Mouse (Mus musculus): ENCODE results near the gene Aldh3b1.
"Not testable (repeated sequence)": the region's sequence is repeated elsewhere in the genome, so short reads cannot be mapped to it uniquely, and the experiment has no call there.

Aldh3b1 gene

GRCm38 (mm10) chr19:3929211-3929941 lies at the start of gene Aldh3b1:
Gene Aldh3b1, minus strand, starts transcription at chr19:3929808.
- no peak for DNase-seq (ENCODE audit: low read depth, low spot score)

GRCm38 (mm10) chr19:3975866-3976265 lies 46.3 kb upstream of the Aldh3b1 start:
- DNase-seq (ENCODE audit: low read depth, low spot score), result no peak

DNA sequence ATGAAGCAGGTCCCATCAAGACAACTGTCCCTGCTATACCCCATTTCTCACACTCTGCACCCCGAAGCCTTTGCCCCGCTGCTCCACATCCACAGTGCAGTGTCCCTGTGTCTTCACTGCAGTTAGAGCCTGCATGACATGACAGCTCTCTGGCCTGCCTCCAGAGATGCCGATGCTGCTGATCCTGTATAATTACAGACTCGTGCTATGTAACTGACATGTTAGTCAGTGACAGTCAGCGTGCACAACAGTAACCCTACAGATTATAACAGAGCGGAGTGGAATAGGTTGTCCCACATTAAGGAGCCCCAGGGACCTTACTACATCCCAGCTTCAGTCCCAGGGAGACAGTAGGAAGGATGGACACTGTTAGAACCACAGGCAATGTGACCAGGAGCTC lies 45.0 kb upstream of the Aldh3b1 start:
- DNase-seq (ENCODE audit: low read depth, low spot score), result not testable (repeated sequence)

- no peak for DNase-seq (ENCODE audit: low read depth, low spot score)
Measured at GRCm38 (mm10) chr19:3972229-3972628, 42.6 kb upstream of the Aldh3b1 start, which contains the start of gene Aldh3b2. Gene Aldh3b2, plus strand, starts transcription at chr19:3972328.

DNA sequence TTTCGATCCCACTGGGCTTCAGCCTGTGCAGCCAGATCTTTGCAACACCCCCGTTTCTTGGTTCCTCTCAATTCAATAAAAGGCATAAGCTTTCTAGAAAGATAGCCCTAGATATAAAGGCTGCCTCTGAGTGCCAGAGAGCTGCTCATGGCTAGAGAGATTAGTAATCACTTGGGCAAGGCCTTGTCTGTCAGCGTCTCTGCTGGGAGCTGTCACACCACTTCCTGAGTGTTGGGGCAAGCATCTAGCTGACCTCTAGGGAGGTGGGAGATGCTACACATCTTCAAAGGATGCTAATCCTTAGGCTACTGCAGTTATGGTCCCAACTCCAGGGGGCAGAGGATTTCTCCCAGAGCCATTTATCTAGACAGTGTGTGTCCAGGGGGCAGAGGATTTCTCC lies 37.6 kb upstream of the Aldh3b1 start:
- no peak for DNase-seq (ENCODE audit: low read depth, low spot score)

GRCm38 (mm10) chr19:3966330-3967075 lies 36.9 kb upstream of the Aldh3b1 start:
- DNase-seq (ENCODE audit: low read depth, low spot score), result no peak

DNA sequence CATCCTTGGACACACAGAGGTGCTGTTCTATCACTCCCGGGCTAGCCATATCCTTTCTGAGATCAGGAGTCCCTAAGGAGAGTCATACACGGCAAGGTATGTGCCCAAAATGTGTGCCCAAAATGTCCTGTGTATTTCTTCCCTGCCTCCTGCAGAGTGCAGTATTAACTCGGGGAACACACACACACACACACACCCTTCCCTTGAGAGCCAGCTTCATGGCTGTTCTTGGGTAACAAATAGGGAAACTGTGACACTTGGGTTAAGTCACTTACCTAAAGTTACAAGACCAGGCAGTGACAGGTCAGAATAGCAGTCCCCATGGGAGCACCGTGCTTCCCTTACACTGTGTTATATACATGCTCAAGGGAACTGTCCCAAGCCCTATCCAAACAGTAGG lies 34.4 kb upstream of the Aldh3b1 start:
- DNase-seq (ENCODE audit: low read depth, low spot score), result no peak

DNA sequence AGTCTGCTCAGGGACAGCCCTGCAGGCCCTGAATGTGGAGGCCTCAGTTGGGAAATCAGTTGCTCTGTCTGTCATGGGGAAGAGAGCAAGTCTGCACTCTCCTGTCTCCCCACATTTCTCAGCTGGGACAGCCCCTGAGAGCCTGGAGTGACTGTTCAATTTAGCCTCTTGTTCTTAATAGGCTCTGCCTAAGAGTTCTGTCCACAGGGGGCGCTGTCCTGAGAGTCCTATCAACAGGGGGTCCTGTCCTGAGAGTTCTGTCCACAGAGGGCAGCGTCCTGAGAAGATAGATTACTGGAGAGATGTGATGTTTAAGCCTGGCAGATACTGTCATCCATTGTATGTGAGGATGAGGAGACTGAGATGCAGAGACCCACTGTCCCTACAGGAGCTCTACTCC lies 32.9 kb upstream of the Aldh3b1 start:
- no peak for DNase-seq (ENCODE audit: low read depth, low spot score)

GRCm38 (mm10) chr19:3961805-3962204 lies 32.2 kb upstream of the Aldh3b1 start:
- DNase-seq (ENCODE audit: low read depth, low spot score), result not testable (repeated sequence)

DNA sequence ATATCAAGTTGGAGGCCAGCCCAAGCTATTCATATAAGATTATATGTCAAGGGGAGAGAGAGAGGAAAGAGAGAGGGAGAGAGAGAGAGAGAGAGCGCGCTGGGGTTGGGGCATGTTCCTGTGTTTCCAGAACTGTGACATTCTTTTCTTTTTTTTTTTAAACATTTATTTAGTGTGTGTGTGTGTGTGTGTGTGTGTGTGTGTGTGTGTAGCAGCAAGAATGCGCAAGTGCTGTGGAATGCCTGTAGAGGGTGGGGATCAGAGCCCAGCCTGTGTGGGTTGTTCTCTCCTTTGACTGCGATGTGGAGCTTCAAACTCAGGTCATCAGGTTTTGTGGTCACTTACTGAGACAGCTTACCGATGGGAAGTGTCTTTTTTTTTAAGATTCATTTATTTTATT lies 30.6 kb upstream of the Aldh3b1 start:
- DNase-seq (ENCODE audit: low read depth, low spot score), result no peak

DNA sequence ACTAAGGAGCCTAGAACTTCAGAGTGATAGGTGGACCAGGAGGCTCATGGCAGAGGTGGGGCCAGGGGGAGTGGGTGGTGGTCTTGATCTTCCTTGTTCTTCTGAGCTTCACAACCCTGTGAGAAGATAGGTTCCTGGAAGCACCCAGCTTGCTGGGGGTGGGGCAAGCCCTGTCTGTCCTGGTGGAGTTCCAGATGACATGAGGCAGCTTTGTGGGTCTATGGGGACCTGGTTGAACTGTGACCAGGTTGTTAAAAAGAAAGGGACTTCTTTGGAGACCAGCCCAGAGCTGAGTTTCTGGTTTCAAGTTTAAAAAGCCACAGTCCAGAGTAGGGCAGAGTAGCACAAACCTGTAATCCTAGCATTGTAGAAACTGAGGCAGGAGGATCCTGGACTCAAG lies 29.4 kb upstream of the Aldh3b1 start:
- no peak for DNase-seq (ENCODE audit: low read depth, low spot score)

DNA sequence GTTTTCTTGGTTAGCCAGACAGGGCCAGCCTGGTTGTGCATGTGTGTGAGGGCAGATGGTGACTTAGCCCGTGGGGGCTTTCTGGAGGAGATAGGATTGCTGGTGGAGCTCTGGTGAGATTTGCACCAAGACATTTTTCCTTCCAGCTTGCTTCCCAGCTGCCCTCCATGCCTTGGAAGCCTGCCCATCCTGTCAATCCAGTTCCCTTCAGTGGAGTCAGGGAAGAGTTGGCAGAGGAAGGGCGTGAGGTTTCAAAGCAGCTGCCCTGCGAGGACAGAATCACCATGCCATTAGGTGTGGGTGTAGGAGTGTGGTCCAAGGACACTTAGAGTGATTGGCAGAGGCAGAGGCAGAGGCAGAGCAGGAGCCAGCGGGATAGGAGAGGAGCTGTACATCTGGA lies 28.9 kb upstream of the Aldh3b1 start, which contains the start of gene Aldh3b3:
Aldh3b3 (plus strand) TSS at position 176 of the 400 bp plus-strand sequence.
- no peak for DNase-seq (ENCODE audit: low read depth, low spot score)

DNA sequence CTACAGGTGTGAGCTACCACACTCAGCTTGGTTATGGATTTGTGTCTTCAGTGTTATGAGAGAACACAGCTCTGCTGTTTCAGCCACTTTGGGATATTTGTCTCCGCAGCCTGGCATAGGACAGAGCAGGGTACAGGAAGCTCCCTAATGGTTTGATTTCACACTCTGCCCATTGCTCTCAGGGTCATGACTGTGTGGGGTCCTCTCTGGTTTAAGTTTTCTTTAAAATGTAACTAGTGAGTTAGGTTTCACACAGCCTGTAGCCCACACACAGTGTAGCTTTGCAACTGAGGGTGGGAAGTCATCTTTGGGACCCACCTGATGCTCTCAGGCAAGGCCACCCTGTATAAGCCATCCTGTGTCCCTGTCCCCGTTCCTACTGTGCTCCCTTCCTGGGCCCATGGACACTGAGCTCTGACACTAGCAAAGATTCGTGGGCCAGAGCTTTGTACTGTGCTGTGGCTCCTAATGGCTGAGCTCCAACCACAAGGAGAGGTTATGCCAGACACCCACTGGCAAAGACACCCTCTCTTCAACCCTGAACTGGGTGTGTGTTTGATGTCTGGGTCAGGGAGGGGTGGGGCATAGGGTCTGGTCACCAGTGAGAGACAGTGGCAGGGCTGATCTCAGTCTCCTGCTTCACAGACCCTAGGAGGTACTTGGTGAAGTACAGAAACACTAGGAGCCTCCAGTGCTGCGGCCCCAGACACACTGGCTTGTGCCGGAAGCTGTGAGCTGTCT lies 27.9 kb upstream of the Aldh3b1 start:
- DNase-seq (ENCODE audit: low read depth, low spot score), result not testable (repeated sequence)

DNA sequence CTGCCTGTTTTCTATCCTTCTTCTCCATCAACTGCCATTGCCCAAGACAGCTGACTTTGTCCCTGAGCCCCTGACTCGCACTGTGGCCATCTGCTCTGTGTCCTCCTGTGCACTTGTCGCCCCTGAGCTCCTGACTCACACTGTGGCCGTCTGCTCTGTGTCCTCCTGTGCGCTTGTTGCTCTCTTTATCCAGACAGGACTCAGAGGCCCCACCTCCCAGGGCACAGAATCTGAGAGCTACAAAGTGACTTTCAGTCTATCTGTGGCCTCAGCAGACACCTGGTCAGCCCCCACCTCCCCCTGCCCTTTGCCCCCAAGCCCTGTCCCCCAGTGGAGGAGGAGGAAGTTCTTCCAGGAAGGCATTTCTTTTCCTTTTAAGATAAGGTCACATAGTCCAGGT lies 26.2 kb upstream of the Aldh3b1 start:
- no peak for DNase-seq (ENCODE audit: low read depth, low spot score)

GRCm38 (mm10) chr19:3955033-3955432 lies 25.4 kb upstream of the Aldh3b1 start:
- no peak for DNase-seq (ENCODE audit: low read depth, low spot score)

DNA sequence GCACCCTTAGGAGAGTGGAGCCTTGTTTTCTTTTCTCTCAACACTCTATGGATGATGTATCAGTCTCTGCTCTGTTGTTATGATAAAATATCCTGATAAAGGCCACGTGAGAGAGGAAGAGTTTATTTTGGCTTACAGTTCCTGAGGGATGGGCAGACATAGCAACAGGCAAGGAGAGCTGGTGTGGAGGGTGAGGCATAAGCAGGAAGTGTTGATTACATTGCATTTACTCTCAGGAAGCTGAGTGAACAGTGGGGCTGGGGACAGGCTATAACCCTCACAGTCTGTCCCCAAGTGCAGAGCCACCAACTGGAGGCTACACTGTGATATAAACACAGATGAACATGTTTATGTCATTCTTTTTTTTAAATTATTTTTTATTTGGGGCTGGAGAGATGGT lies 22.5 kb upstream of the Aldh3b1 start:
- no peak for DNase-seq (ENCODE audit: low read depth, low spot score)

GRCm38 (mm10) chr19:3951461-3951860 lies 21.9 kb upstream of the Aldh3b1 start:
- no peak for DNase-seq (ENCODE audit: low read depth, low spot score)

DNA sequence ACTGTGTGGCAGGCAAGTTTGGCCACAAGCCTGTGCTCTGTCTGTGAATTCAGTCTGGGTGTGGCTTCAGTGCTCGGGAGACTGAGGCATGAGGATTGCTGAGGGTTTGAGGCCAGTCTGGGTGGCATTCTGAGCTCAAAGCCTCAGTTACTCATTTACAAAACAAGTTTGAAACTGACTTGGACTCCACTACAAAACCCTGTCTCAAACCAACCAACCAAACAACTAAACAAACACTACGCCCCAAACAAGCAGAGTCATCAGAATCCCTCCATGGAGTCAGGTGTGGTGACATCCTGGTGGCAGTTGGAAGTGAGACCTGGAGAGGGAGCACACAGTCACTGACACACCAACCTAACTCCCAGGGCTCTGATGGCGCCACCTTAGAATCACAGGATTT lies 20.7 kb upstream of the Aldh3b1 start:
- no peak for DNase-seq (ENCODE audit: low read depth, low spot score)

- no peak for DNase-seq (ENCODE audit: low read depth, low spot score)
Measured at GRCm38 (mm10) chr19:3948546-3948945, 18.9 kb upstream of the Aldh3b1 start.

- no peak for DNase-seq (ENCODE audit: low read depth, low spot score)
Measured at GRCm38 (mm10) chr19:3947813-3948212, 18.2 kb upstream of the Aldh3b1 start.

GRCm38 (mm10) chr19:3946715-3947114 lies 17.1 kb upstream of the Aldh3b1 start:
- peak; percentile 49 for DNase-seq (ENCODE audit: low read depth, low spot score)

DNA sequence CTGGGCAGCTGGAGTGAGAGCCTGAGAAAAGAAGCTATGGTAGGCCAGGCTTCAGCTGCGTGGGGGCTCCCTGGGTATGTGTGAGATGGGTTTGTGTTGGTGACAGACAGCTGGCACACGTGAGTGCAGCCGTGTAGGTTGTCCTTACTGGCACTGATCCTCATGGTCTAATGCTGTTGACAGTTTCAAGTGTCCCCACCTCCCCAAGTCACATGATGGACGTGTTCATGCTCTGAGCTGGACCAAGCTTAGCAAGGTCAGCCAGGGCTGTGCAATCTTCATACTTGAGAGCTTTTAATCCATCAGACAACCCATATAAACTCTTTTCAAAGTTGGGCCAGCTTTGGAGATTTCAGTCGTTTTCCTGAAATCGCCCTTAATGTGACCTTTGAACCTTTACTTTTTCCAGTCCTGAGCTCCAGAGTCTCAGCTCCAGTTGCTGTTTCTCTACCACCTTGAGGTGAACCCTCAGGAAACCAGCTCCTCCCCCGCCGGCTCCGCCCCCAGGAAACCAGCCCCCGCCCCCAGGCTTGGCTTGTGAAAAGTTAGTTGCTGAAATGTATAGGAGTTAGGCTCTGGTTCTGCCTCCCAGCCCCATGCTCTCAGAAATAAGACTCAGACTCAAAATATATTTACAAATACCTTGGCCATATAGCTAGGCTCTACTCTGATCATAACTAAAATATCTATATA lies 16.4 kb upstream of the Aldh3b1 start:
- DNase-seq (ENCODE audit: low read depth, low spot score), result no peak

Data from embryo, embryonic 11.5 days (tissue).